Mouse (Mus musculus) heart, postnatal 14 days (tissue): ENCODE results near the gene Gkap1. TPM values are rescaled to one million over a fixed set of nuclear protein-coding genes. Genes with fewer than 3 reads are reported as not detected.
A peak's percentile ranks its signal among the peaks of the same experiment; 100 is the strongest.

ENCODE experiments used
- DNase-seq, 2 experiments: peaks; one replicate each; pipeline ENCODE4 v3.0.0; 2021 to 2022
- intact Hi-C: fragments of 180-260 bp; cut with DNase I; formaldehyde crosslinking; loops from one replicate; pipeline ENCODE4 v1.15.1; 2025
- long read RNA-seq, 2 experiments: library from polyadenylated mRNA; stranded (forward); transcript quantifications; one replicate each; pipeline ENCODE4 v2.0.0; 2021
- total RNA-seq, 2 experiments: library from RNA; stranded (reverse); gene quantifications; 2 replicates each; pipeline ENCODE4 v1.2.3; 2021

Gene Gkap1
- 10 to 100 TPM; 19.7 to 20.8 TPM for total RNA-seq
- long read RNA-seq, experiment 1, transcript Gkap1-201 (12 exons, 1,523 nt) = major isoform, 23 of 30 reads
- long read RNA-seq, experiment 1, partial matches to known transcripts = 1 of 30 reads
- long read RNA-seq, experiment 1, other reads (novel, unspliced or antisense) = 6 of 30 reads
- long read RNA-seq, experiment 2, transcript Gkap1-201 (12 exons, 1,523 nt) = major isoform, 13 of 22 reads
- long read RNA-seq, experiment 2, partial matches to known transcripts = 2 of 22 reads
- long read RNA-seq, experiment 2, other reads (novel, unspliced or antisense) = 7 of 22 reads

GRCm38 (mm10) chr13:58275599-58275998 lies at the start of gene Gkap1:
Gene Gkap1 (minus strand): TSS chr13:58275699.
- intact Hi-C loops = no loop called here
- DNase-seq = no peak

DNA sequence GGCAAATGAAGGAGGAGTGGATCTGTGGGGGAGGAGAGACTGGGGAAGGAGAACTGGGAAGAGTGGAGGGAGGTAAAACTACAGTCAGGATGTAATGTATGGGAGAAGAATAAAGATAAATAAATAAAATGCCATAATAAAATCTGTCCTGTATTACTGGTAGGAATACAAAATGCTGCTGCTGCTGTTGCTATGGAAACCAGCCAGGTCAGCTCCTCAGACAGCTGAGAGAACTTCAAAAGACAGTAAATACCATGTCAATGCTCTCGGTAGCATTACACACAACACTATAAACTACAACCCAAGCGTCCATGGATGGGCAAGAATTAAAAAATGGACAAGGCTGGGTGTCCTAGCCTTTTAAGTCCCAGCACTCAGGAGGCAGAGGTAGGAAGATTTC lies 42.3 kb upstream of the Gkap1 start:
- DNase-seq = no peak

DNA sequence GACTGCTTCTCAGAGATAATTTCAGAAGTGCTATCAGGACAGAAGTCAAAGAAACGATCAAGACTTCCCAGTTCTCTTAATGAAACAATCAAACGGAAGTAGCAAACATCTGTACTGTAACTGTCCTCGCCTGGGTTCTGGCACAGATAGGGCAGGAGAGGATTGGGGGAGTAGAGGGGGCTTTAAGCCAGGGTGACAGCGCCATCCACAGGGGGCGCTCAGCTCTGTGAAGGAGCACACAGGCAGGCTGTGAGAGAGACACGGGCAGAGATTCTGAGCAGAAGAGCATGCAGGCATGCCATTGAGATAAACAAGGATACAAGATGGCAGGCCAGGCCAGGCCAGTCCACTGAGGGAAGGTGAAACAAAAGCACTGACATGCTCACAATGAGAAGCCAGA lies 39.5 kb upstream of the Gkap1 start:
- DNase-seq = no peak
- intact Hi-C loops = no loop called here

More for the DNA sequence above, 42.3 kb upstream of the Gkap1 start:
- intact Hi-C loops = no loop called here

- DNase-seq = no peak
- intact Hi-C loops = no loop called here
These were observed 38.3 kb upstream of the Gkap1 start for GRCm38 (mm10) chr13:58313758-58314157.

GRCm38 (mm10) chr13:58311351-58311750 lies 35.9 kb upstream of the Gkap1 start:
- no peak for DNase-seq
- intact Hi-C loops = no loop called here

DNA sequence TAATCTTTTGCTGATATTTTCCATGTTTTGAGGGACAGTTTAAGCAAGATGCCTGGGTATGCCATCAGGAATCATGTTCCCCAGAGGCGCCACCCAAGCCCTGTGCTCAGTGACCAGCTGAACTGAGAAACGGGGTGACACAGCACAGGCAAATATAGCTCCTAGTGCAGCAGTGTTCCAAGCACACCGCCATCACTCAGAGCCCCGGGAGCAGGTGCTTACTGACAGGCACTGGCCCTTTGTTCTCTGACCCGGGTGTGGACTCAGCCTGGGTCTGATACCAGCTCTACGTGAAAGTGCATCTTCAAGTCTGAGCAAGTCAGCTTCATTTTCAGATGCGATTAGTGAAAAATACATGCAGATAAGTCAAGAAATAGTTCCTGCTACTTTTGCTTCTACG lies 34.0 kb upstream of the Gkap1 start:
- no peak for DNase-seq
- intact Hi-C loops = no loop called here

GRCm38 (mm10) chr13:58307453-58307852 lies 32.0 kb upstream of the Gkap1 start:
- intact Hi-C loops = no loop called here
- DNase-seq = no peak

DNA sequence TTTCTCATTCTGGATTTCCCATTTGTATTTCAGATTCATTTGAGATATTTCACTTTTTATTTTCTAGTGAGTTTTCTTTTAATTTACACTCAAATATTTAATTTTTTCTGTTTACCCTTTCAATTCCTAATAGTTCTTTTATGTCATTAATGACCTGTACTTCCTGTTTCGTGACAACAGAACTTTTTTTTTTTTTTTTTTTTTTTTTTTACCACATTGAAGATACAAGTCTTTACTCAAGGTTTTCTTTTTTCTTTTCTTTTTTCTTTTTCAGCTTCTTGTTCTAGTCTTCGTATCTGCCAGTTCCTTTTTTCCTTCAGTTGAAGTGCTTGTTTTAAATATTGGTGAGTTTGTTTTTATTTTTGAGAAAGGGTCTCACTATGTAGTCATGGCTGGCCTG lies 29.7 kb upstream of the Gkap1 start:
- no peak for DNase-seq
- intact Hi-C loops = no loop called here

GRCm38 (mm10) chr13:58302421-58303145 lies 27.1 kb upstream of the Gkap1 start:
- intact Hi-C loops = no loop called here
- DNase-seq = no peak

- intact Hi-C loops = no loop called here
- no peak for DNase-seq
These were observed 26.5 kb upstream of the Gkap1 start for GRCm38 (mm10) chr13:58301961-58302360.

DNA sequence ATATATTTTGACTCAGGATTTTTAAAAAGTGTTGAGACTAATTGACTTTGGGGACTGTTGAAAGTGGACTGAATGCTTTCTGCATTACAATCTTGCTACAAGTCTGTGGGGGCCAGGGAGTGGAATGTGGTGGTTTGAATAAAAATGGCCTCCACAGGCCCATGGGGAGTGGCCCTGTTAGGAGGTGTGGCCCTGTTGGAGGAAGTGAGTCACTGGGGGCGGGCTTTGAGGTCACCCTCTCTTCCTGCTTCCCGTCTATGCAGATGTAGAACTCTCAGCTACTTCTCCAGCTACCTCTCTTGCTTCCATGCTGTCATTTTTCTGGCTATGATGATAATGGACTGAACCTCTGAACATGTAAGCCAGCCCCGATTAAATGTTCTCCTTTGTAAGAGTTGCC lies 23.3 kb upstream of the Gkap1 start:
- DNase-seq = no peak
- intact Hi-C loops = no loop called here

- intact Hi-C loops = no loop called here
- no peak for DNase-seq
These were observed 20.1 kb upstream of the Gkap1 start for GRCm38 (mm10) chr13:58295582-58295981.

- intact Hi-C loops = no loop called here
These were observed 17.3 kb upstream of the Gkap1 start for GRCm38 (mm10) chr13:58292811-58293210.

DNA sequence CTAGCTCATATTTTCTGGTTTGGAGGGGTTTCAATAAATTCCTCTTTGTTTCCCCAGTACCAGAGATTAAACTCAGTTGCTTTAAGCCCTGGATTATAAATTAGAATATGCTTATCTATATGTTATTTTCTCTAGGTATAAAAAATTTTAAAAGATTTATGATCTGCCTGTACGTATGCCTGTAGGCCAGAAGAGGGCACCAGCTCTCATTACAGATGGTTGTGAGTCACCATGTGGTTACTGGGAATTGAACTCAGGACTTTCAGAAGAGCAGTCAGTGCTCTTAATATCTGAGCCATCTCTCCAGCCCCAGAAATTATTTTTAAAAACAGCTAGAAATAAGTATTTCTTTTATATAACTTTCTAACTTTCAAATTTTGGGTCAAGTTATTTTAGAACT lies 13.8 kb upstream of the Gkap1 start:
- DNase-seq = no peak
- intact Hi-C loops = no loop called here

More at GRCm38 (mm10) chr13:58292811-58293210, 17.3 kb upstream of the Gkap1 start:
- DNase-seq = no peak

DNA sequence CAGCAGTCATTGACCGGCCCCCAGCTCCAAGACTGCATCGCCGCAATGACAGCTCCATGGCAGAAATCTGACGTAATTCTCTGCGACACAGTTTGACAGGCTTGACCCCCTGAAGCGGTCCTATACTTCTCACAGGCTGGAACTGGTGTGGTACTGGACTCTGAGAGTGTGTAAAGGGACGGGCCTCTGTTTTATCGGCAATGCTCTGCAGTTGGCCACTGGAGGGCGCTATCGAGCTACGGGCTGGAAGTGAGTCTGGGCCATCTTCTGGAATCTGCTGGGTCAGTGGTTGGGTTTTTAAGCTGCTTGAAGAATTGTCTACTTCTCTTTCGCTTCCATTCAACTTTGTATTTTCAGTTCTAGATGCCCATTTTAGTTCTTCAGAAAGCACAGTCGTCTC lies 12.3 kb upstream of the Gkap1 start:
- peak; percentile 90 to 94 for DNase-seq
- intact Hi-C loops = loop anchor here (1.0 kb wide), 3 partner anchors 99 to 301 kb away; no protein-coding TSS in a partner anchor

DNA sequence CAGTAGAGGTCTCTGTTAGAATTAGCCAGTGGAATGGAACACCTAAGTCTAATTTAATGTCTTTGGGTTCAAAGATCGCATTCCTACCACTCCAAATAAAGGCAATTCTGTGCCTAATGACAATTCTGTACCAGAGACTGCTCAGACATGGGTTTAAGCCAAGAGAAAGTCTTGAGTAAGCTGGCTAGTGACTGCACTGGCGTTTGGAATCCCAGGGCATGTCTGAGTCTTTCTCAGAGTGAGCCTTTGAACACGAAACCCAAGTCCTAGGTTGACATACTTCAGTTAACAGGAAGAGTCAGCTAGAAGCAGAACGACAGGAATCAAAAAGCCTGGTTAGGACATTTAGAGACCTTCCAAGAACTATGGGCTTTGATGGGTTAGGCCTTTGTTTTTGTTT lies 8.0 kb upstream of the Gkap1 start:
- intact Hi-C loops = no loop called here
- no peak for DNase-seq

DNA sequence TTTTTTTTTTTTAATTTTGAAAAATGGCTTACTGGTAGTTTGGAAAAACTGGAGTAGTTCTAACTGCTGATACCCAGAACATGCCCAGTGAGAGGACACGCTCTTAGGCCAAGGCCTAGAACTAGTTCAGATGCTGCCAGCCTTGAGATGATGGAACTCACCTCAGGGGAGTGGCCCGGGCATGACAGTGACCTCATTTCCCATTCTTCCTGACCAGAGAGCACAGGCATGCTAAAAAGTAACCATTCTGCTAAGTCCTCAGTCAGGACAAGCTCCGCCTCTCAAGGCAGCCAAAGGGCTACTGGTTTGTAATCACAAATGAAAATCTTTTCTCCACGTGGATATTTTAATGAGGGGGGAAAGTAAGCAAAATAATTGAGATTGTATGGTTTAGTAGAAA lies 6.4 kb upstream of the Gkap1 start:
- no peak for DNase-seq

DNA sequence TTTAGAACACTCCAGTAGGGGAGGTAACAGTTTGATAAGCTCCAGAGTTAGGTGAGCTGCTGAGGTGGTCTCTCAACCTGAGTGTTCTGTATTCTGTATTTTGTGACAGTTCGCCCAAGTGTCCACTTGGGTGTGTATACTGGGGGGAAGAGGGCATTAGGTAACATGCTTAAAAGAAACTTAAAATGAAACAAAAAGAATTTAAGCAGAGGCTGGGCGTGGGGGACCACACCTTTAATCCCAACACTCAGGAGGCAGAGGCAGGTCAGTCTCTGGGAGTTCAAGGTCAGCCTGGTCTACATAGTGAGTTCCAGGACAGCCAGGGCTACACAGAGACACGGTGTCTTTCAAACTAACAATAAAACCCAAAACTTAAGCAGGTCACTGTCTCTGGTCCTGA lies 5.0 kb upstream of the Gkap1 start:
- intact Hi-C loops = no loop called here
- no peak for DNase-seq

More for the DNA sequence above, 6.4 kb upstream of the Gkap1 start:
- intact Hi-C loops = no loop called here

GRCm38 (mm10) chr13:58276256-58276655 lies 757 bp upstream of the Gkap1 start:
- DNase-seq = no peak
- intact Hi-C loops = no loop called here

GRCm38 (mm10) chr13:58275076-58275475 lies 423 bp downstream of the Gkap1 start:
- no peak for DNase-seq
- intact Hi-C loops = no loop called here

GRCm38 (mm10) chr13:58274259-58274991 lies 1.1 kb downstream of the Gkap1 start:
- intact Hi-C loops = no loop called here
- peak; percentile 78 to 80 for DNase-seq
